Mouse (Mus musculus): Measurements from ENCODE around the gene Hibadh. TPM values are rescaled to one million over a fixed set of nuclear protein-coding genes. Genes with fewer than 3 reads are reported as not detected.

The Hibadh gene
- total RNA-seq, 2 experiments from 2014 or later: 243 to 261 TPM

DNA sequence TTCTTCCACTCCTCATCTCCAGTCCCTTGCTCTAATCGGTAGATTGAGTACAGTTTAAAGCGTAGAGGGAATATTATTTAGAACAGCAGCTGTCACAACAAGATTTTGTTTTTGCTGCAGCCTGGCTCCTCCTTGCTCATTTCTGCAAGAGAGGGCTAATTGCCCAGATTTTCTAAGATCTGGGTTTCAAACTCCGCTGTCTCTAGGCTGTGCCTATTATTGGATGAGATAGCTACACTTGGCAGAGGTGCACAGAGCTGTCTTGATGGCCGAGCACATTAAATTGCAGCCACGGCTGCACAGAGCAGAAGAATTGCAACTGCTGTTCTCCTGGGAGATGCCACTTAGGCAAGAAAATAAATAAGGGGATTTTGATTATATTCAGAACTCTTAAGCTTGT lies 133.0 kb downstream of the Hibadh start:
- peak; percentile 22 to 28 for DNase-seq
- intact Hi-C loops (cut with DNase I): loop anchor here (5.0 kb wide), 1 partner anchor 70 kb away; no protein-coding TSS in a partner anchor

DNA sequence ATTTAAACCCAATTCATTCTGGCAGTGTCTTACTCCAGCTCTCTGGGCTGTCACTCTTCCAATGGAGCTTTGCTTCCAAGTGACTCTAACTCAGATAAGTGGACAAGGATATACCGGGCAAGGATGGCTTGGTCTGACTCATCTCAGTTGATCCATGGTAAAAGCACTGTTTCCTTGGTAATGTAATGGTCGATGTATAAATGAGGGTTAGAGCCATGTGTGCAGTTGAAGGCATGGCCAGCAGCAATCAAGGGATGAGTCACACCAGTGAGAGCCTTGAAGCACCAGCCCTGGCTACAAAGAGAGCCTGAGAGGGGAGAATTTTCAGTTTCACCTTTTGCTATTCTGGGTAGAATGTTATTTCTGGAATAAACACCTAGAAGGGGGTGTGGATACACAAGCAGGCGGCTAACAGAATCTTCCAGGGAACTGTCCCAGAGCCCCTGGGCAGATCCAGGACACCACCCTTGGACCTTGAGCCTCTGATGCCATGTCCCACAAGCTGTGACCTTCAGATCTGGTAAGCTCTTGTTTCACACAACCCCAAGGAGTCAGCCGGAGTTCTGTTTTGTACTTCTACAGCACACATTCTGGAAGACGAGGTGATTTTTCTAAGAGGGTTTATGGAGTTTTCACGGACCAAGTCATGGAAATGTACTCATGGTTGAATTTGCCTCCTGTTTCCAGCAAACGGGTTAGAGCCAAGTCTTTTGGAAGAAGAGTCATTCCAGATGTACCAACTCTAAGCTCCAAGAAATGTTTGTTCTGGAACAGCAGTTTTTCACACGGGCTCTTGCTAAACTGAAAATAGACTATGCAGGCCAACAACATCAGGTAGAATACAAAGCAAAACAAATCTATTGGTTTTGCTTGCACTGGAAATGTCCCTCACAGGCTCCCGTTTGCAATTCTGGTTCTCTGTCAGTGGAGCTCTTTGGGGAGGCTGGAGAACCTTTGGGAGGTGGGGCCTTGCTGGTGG lies 134.1 kb downstream of the Hibadh start:
- peak; percentile 18 to 53 for DNase-seq
- intact Hi-C loops (cut with DNase I): loop anchor here (5.0 kb wide), 1 partner anchor 71 kb away; no protein-coding TSS in a partner anchor

GRCm38 (mm10) chr6:52504676-52505460 lies 135.3 kb downstream of the Hibadh start:
- DNase-seq: peak; percentile 55 to 68
- intact Hi-C loops (cut with DNase I): loop anchor here (5.0 kb wide), 2 partner anchors 72 to 193 kb away; partner anchors contain the start of gene Evx1

DNA sequence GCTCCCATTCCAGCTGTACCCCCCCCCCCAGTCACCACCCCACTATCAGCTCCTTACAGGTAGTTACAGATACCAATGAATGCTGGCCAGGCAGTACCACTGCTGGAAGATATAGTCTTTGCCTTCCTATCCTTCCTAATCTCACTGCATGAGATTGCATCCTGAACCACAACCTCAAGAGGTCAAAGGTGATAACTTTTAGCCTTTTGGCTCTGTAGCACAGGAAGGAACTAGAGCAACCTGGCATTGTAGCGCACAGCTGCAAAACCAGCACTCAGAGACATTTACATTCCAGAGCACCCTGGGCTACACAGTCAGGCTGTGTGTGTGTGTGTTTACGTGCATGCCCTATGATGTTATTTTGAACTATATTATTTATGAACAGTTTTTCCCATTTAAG lies 137.2 kb downstream of the Hibadh start:
- intact Hi-C loops (cut with DNase I): loop anchor here (5.0 kb wide), 1 partner anchor 191 kb away; the partner anchor contains the start of gene Evx1
- no peak for DNase-seq

GRCm38 (mm10) chr6:52501479-52501878 lies 138.7 kb downstream of the Hibadh start:
- DNase-seq: no peak
- intact Hi-C loops (cut with DNase I): loop anchor here (5.0 kb wide), 1 partner anchor 189 kb away; the partner anchor contains the start of gene Evx1

Other genes starting within 250 kb of the Hibadh start
- gene Tax1bp1, start 73.3 kb upstream of the Hibadh start, total RNA-seq (2021): 100 to 1,000 TPM; 119 to 126 TPM